22 mouse cellular contexts compared by ENCODE assay signal in the genomic region with DNA sequence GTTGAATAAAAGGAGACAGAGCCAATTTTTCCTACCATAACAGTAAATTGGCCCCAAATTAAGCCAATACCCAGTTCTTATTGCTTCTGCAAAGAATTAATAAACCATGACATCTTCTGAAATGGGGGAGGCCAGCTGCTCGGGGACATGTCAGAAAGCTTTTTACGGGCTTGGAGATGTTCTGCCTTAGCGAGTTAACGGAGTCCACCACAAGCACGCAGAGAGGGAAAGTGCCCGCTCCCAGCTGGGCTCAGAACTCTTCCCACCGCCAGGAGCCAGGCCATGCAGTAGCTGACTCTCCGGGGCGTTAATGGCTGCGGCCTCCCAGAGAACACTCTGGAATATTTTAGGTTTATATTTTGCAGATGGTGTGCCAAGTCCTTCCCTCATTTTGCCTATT.
DNase-seq lines count a peak whose midpoint lies in the region; ATAC-seq and TF ChIP-seq lines count a peak whose summit lies in the region.
"Had no signal": no experiment of that assay in that cellular context is flagged by ENCODE, and none has a peak within 500 bp of the region (broad histone marks: within the 10 kb centered on the region; RNA-seq: fewer than 3 reads in every experiment).

No protein-coding gene starts in this region.

- no peak for TF ChIP-seq CTCF in hindbrain, postnatal 0 days (IDR thresholded peaks at IDR 0.05; ENCODE audit: low read depth)
- no peak for TF ChIP-seq CTCF in forebrain, postnatal 0 days (IDR thresholded peaks at IDR 0.05; ENCODE audit: low read depth)

- no peak overlapping the region for H3K4me2 ChIP-seq in hindbrain, embryonic 12.5 days (replicated peaks)
- no peak overlapping the region for H3K4me2 ChIP-seq in hindbrain, postnatal 0 days (ENCODE audit: low read depth, low read length)
- peak overlapping the region; percentile 41 for H3K4me2 ChIP-seq in embryonic facial prominence, embryonic 13.5 days
- no peak overlapping the region for H3K4me2 ChIP-seq in neural tube, embryonic 15.5 days
- H3K4me2 ChIP-seq in forebrain, postnatal 0 days (ENCODE audit: low read depth), result no peak overlapping the region
- H3K4me2 ChIP-seq: heart, embryonic 15.5 days; liver, embryonic 15.5 days; midbrain, embryonic 15.5 days; neural tube, embryonic 12.5 days had no signal

- peak; percentile 56; the same call in 1 of the 2 replicates for ATAC-seq in hindbrain, embryonic 12.5 days (ENCODE audit: low FRiP score)
- ATAC-seq in hindbrain, postnatal 0 days, result no peak
- ATAC-seq in embryonic facial prominence, embryonic 13.5 days (ENCODE audit: insufficient number of reproducible peaks, insufficient read depth, low FRiP score, low TSS enrichment, low read depth), result peak; percentile 53; the same call in 1 of the 2 replicates
- ATAC-seq in neural tube, embryonic 15.5 days (ENCODE audit: low FRiP score), result peak; percentile 42; the same call in 1 of the 2 replicates
- ATAC-seq in forebrain, postnatal 0 days, result no peak
- ATAC-seq: forebrain, embryonic 14.5 days had no signal

- no peak for DNase-seq in hindbrain, postnatal 0 days (ENCODE audit: low spot score)
- DNase-seq in limb, embryonic 10.5 days (ENCODE audit: low spot score), result peak; percentile 63
- DNase-seq in forebrain, postnatal 0 days, result no peak
- DNase-seq in gastrocnemius, adult 18-20 months (ENCODE audit: low spot score), result no peak
- no peak for DNase-seq in adrenal gland, postnatal 14 days
- DNase-seq: adrenal gland, adult 8-10 months; cerebellum, adult 11-12 months; heart, adult 18-20 months; kidney, adult 11 months; kidney, postnatal 14 days; layer of hippocampus, adult 9-11 months; lung, postnatal 10 days; thymus, postnatal 4 days had no signal

- no peak overlapping the region for H3K4me3 ChIP-seq in hindbrain, embryonic 12.5 days
- no peak overlapping the region for H3K4me3 ChIP-seq in hindbrain, postnatal 0 days (ENCODE audit: low read length)
- no peak overlapping the region for H3K4me3 ChIP-seq in embryonic facial prominence, embryonic 13.5 days
- no peak overlapping the region for H3K4me3 ChIP-seq in limb, embryonic 10.5 days
- no peak overlapping the region for H3K4me3 ChIP-seq in neural tube, embryonic 15.5 days (replicated peaks)
- H3K4me3 ChIP-seq in forebrain, postnatal 0 days (ENCODE audit: low read depth, low read length), result no peak overlapping the region
- H3K4me3 ChIP-seq: heart, embryonic 15.5 days; liver, embryonic 15.5 days; midbrain, embryonic 15.5 days; neural tube, embryonic 12.5 days had no signal

- H3K9ac ChIP-seq in hindbrain, embryonic 12.5 days, result no peak overlapping the region
- no peak overlapping the region for H3K9ac ChIP-seq in hindbrain, postnatal 0 days (replicated peaks; ENCODE audit: low read length)
- no peak overlapping the region for H3K9ac ChIP-seq in embryonic facial prominence, embryonic 13.5 days
- no peak overlapping the region for H3K9ac ChIP-seq in neural tube, embryonic 15.5 days (replicated peaks)
- no peak overlapping the region for H3K9ac ChIP-seq in forebrain, postnatal 0 days
- H3K9ac ChIP-seq: heart, embryonic 15.5 days; liver, embryonic 15.5 days; midbrain, embryonic 15.5 days; neural tube, embryonic 12.5 days had no signal

- H3K36me3 ChIP-seq in hindbrain, embryonic 12.5 days, result no peaks in the 10 kb centered on the region
- no peaks in the 10 kb centered on the region for H3K36me3 ChIP-seq in hindbrain, postnatal 0 days (ENCODE audit: insufficient read depth, low read length)
- H3K36me3 ChIP-seq in embryonic facial prominence, embryonic 13.5 days, result no peaks in the 10 kb centered on the region
- H3K36me3 ChIP-seq in limb, embryonic 10.5 days, result no peaks in the 10 kb centered on the region
- no peaks in the 10 kb centered on the region for H3K36me3 ChIP-seq in neural tube, embryonic 15.5 days
- H3K36me3 ChIP-seq in forebrain, postnatal 0 days (ENCODE audit: insufficient read depth), result no peaks in the 10 kb centered on the region
- H3K36me3 ChIP-seq: heart, embryonic 15.5 days; liver, embryonic 15.5 days; midbrain, embryonic 15.5 days; neural tube, embryonic 12.5 days had no signal

- 66% methylated on average over 10 of the region's 10 CpGs for WGBS in hindbrain, embryonic 12.5 days
- WGBS in hindbrain, postnatal 0 days, result 43% methylated on average over 10 of the region's 10 CpGs
- 23% methylated on average over 10 of the region's 10 CpGs for WGBS in embryonic facial prominence, embryonic 13.5 days
- WGBS in limb, embryonic 10.5 days, result 38% methylated on average over 10 of the region's 10 CpGs
- 35% methylated on average over 10 of the region's 10 CpGs for WGBS in neural tube, embryonic 15.5 days
- 69% methylated on average over 10 of the region's 10 CpGs for WGBS in forebrain, postnatal 0 days

- H3K27ac ChIP-seq in hindbrain, embryonic 12.5 days, result no peak overlapping the region
- no peak overlapping the region for H3K27ac ChIP-seq in hindbrain, postnatal 0 days
- H3K27ac ChIP-seq in embryonic facial prominence, embryonic 13.5 days, result peak overlapping the region; percentile 75
- peak overlapping the region; percentile 69 for H3K27ac ChIP-seq in limb, embryonic 10.5 days
- no peak overlapping the region for H3K27ac ChIP-seq in neural tube, embryonic 15.5 days (replicated peaks)
- no peak overlapping the region for H3K27ac ChIP-seq in forebrain, postnatal 0 days (ENCODE audit: low read depth, low read length)
- H3K27ac ChIP-seq: heart, embryonic 15.5 days; liver, embryonic 15.5 days; midbrain, embryonic 15.5 days; neural tube, embryonic 12.5 days had no signal

- H3K27me3 ChIP-seq in hindbrain, embryonic 12.5 days, result no peaks in the 10 kb centered on the region
- H3K27me3 ChIP-seq in hindbrain, postnatal 0 days (ENCODE audit: insufficient read depth, low read length), result no peaks in the 10 kb centered on the region
- peaks cover 27% of the 10 kb centered on the region for H3K27me3 ChIP-seq in embryonic facial prominence, embryonic 13.5 days
- H3K27me3 ChIP-seq in limb, embryonic 10.5 days (ENCODE audit: low read depth, poor library complexity, severe bottlenecking), result peaks cover 20% of the 10 kb centered on the region; the same call in 1 of the 2 replicates
- 0 out of 2 replicates have a peak, but pooled peaks cover 3% of the 10 kb centered on the region for H3K27me3 ChIP-seq in neural tube, embryonic 15.5 days (replicated peaks)
- H3K27me3 ChIP-seq in forebrain, postnatal 0 days (ENCODE audit: insufficient read depth, low read length), result no peaks in the 10 kb centered on the region
- H3K27me3 ChIP-seq: CH12.LX; heart, embryonic 15.5 days; liver, embryonic 15.5 days; midbrain, embryonic 15.5 days; neural tube, embryonic 12.5 days had no signal

- no peaks in the 10 kb centered on the region for H3K9me3 ChIP-seq in hindbrain, embryonic 12.5 days (replicated peaks)
- H3K9me3 ChIP-seq in hindbrain, postnatal 0 days (ENCODE audit: low read length), result no peaks in the 10 kb centered on the region
- H3K9me3 ChIP-seq in embryonic facial prominence, embryonic 13.5 days, result no peaks in the 10 kb centered on the region
- H3K9me3 ChIP-seq in limb, embryonic 10.5 days (replicated peaks), result no peaks in the 10 kb centered on the region
- H3K9me3 ChIP-seq in neural tube, embryonic 15.5 days (replicated peaks), result no peaks in the 10 kb centered on the region
- H3K9me3 ChIP-seq in forebrain, postnatal 0 days (ENCODE audit: low read length), result no peaks in the 10 kb centered on the region
- H3K9me3 ChIP-seq: heart, embryonic 15.5 days; liver, embryonic 15.5 days; midbrain, embryonic 15.5 days; neural tube, embryonic 12.5 days had no signal

- H3K4me1 ChIP-seq in hindbrain, embryonic 12.5 days, result no peaks in the 10 kb centered on the region
- H3K4me1 ChIP-seq in hindbrain, postnatal 0 days (ENCODE audit: insufficient read depth, low read length), result no peaks in the 10 kb centered on the region
- peaks cover 45% of the 10 kb centered on the region for H3K4me1 ChIP-seq in embryonic facial prominence, embryonic 13.5 days
- H3K4me1 ChIP-seq in limb, embryonic 10.5 days, result peaks cover 57% of the 10 kb centered on the region
- peaks cover 16% of the 10 kb centered on the region for H3K4me1 ChIP-seq in neural tube, embryonic 15.5 days
- H3K4me1 ChIP-seq in forebrain, postnatal 0 days (ENCODE audit: insufficient read depth), result no peaks in the 10 kb centered on the region
- H3K4me1 ChIP-seq: heart, embryonic 15.5 days; liver, embryonic 15.5 days had no signal

Comparison
In these comparisons a context has a peak if more than half of its experiments do, and no peak if none do; other contexts are left out.
1. ATAC-seq: peak in hindbrain, embryonic 12.5 days (single experiment), embryonic facial prominence, embryonic 13.5 days (single experiment) and neural tube, embryonic 15.5 days (single experiment); none in hindbrain, postnatal 0 days (single experiment) and forebrain, postnatal 0 days (single experiment).
2. H3K27ac ChIP-seq: peak in embryonic facial prominence, embryonic 13.5 days (single experiment) and limb, embryonic 10.5 days (single experiment); none in hindbrain, embryonic 12.5 days (single experiment), hindbrain, postnatal 0 days (single experiment), neural tube, embryonic 15.5 days (single experiment) and forebrain, postnatal 0 days (single experiment).